Mouse (Mus musculus) spleen, postnatal 0 days (tissue): ENCODE results near the gene Crls1. TPM values are rescaled to one million over a fixed set of nuclear protein-coding genes. Genes with fewer than 3 reads are reported as not detected.

Experiments
- polyA plus RNA-seq: library from polyadenylated mRNA; unstranded; fragments of >200 nt; fragmentation: Nextera tagmentation; extraction: Ambion mirVana; gene quantifications from 2 replicates; pipeline ENCODE4 v1.2.1, GENCODE M21; 2015

Crls1 gene
- 14.3 and 18.4 TPM in 2 replicates for polyA plus RNA-seq

GRCm38 (mm10) chr2:132846407-132847358 is at the start of gene Crls1:
Gene Crls1, plus strand, starts transcription at chr2:132846666.

GRCm38 (mm10) chr2:132815608-132816314 is 30.7 kb upstream of the Crls1 start, which contains the start of the genes Trmt6 and Mcm8:
Gene Trmt6, minus strand, starts transcription at chr2:132816055.
Gene Mcm8, plus strand, starts transcription at chr2:132816141.

GRCm38 (mm10) chr2:132880844-132881645 is 34.6 kb downstream of the Crls1 start, which contains the start of gene Lrrn4:
Gene Lrrn4, minus strand, starts transcription at chr2:132880891.

Other genes with a start within 250 kb of the Crls1 start
- gene Shld1, start 159.7 kb upstream of the Crls1 start, polyA plus RNA-seq: 13.4 and 14.8 TPM in 2 replicates
- gene Chgb, start 65.4 kb upstream of the Crls1 start, polyA plus RNA-seq: 0.06 and 0.10 TPM in 2 replicates
- gene Trmt6, start 30.6 kb upstream of the Crls1 start, polyA plus RNA-seq: 31.0 and 37.9 TPM in 2 replicates
- gene Mcm8, start 30.5 kb upstream of the Crls1 start, polyA plus RNA-seq: 8.2 and 8.9 TPM in 2 replicates
- 6.8 and 10.1 TPM in 2 replicates for gene Lrrn4, start 34.2 kb downstream of the Crls1 start, polyA plus RNA-seq
- gene Fermt1, start 99.2 kb downstream of the Crls1 start, polyA plus RNA-seq: not detected in 2 replicates